Mouse (Mus musculus) heart, adult 8-10 months (tissue): ENCODE data around the gene Agbl2. TPM values are rescaled to one million over a fixed set of nuclear protein-coding genes. Genes with fewer than 3 reads are reported as not detected.
"Not testable (repeated sequence)": the region's sequence is repeated elsewhere in the genome, so short reads cannot be mapped to it uniquely, and the experiment has no call there.

Source experiments
- DNase-seq: peaks from one replicate; pipeline ENCODE4 v3.0.0; 2022; ENCODE audit warnings: low spot score
- total RNA-seq, 4 experiments: library from RNA; stranded (reverse); gene quantifications; 2 replicates each; pipeline ENCODE4 v1.2.4; 2022

Agbl2 gene
- total RNA-seq, 4 experiments from 2014 or later: 1.0 to 2.4 (median 1.6) TPM

DNA sequence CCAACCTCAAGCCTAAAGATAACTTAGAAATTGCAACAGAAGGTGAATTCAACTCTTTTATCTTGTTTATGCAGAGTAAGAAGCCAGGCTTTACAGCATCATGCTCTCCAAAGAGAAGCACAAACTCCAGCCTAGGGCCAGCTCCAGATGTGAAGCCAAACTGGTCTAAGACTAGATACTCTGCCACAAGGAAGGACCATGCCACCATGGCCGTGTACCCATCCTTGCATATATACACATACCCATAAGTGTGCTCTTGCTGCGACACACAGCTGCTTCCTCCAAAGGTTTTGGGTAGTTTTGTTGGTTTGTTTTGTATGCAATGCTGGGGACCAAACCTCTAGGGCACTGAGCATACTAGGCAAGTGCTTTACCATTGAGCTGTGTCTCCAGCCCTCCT is 32.7 kb downstream of the Agbl2 start:
- no peak for DNase-seq

DNA sequence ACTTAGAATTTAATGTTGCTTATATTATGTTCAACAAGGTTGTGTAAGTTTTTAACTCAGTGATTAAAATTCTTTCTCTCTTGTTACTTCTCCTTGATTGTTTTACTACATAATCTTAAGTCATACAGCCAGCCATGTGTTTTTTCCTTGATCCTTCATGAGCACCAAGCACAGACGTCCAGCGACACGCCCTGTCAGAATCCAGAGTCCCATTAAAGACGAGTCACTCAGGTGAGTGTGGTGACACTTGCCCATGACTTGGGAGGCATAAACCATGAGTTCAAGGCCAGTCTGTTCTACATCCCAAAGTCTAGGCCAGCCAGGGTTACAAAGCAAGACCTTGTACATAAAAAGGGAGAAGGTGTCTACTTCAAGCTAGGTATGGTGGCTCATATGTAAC is 33.6 kb downstream of the Agbl2 start:
- no peak for DNase-seq

GRCm38 (mm10) chr2:90818710-90819109 is 36.2 kb downstream of the Agbl2 start:
- DNase-seq: no peak

- no peak for DNase-seq
These were observed 38.4 kb downstream of the Agbl2 start for GRCm38 (mm10) chr2:90820894-90821293.

- no peak for DNase-seq
These were observed 40.5 kb downstream of the Agbl2 start for GRCm38 (mm10) chr2:90822978-90823377.

DNA sequence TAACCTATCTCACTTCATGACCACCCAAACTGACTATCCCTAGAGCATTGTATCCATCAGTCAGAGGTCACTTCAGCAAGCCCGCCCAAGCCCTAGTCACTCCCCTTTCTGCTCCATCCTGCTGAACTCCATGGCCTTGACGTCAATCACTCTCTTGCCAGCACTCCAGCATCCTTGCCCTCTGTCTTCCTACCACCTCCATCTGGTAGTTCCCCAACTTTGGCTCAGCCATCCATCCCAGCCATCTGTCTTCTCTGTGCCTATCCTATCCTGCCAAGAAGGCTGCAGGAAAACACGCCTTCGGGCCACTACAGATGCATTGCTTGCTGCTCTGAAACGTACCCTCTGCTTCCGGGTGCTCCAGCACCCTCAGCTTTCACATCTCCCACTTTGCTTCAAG is 41.3 kb downstream of the Agbl2 start:
- DNase-seq: no peak

DNA sequence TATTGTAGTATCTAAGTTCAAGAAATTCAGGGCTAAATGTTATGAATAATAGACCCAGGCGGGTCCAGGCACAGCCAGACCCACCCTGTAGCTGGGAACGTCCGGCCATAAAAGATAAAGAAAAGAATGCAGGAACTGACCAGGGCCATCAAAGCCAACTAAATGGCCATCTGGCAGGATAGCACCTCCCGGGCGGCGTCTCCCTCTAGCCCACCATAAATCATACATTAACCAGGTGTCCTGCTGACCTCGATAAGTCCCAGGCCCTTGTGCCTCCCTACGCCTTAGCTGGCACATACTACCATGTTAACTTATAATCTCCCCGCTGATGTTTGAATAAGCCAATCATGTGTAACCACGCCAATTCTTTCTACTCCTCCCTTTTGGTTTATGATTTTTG is 42.0 kb downstream of the Agbl2 start:
- not testable (repeated sequence) for DNase-seq

DNA sequence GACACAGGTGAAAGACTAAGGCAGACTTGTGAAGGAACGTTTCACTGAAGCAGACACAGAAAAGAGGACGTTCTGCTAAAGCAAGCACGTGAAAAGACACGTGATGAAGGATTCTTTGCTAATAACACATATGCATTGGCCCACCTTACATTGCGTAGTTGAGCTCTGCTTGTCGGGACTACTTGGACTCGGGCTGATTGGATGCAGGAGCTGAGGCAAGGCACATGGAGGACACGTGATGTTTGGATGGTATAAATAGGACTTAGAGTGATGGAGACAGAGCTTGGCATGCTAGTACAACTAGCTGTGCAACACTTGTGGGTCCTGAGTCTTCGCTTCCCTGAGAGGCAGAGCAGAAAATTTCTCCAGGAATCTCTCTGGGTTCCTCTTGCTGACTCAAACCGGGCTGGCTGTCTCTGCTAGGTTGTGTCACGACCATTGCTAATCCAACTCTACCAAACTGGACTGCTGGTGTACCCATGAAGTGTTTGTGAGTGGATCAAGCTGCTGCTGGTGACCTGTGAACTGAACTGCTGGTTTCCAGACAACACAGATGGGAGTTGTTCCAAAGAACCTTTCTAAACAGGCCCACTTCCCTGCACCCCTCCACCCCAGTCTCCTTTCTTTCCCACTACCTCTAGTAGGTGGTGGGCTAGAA is 43.1 kb downstream of the Agbl2 start:
- DNase-seq: no peak

DNA sequence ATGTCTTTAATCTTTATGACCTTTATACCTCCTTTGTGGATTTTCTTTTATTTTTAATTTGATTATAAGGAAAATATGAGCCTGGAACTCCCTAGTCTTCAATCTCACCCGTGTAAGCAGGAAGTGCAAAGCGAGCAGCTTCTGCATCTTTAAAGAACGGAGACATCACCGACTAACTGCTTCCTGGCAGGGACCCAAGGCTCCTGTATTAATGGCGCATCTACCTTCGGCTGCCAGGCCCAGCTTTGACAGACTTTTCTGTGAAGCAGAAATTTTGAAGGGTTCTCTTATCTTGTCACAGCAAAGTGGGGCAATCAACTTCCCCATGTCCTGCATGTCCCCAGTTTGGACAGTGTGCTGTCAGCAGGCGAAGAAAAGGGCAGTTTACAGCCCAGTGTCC is 46.2 kb downstream of the Agbl2 start:
- DNase-seq: no peak

- DNase-seq: no peak
These were observed 51.0 kb downstream of the Agbl2 start for GRCm38 (mm10) chr2:90833502-90833901.

DNA sequence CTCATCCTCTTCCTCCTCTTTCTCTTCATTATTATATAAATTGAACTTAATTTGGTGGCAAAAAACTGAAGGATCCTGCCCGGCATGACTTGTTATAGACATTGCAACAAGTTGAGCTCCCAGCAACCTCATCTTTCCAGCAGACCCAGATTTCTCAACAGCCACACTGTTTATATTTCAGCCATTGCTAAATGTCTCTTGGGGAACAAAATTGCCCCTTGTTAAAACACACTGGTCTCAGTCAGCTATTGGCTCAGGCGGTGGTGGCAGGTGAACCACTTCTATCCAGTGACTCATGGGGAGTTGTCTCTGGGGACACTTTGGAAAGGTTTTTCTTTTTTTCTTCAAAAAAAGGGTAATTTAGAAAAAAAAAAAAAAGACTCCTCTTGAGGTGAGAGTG is 56.1 kb downstream of the Agbl2 start:
- no peak for DNase-seq

DNA sequence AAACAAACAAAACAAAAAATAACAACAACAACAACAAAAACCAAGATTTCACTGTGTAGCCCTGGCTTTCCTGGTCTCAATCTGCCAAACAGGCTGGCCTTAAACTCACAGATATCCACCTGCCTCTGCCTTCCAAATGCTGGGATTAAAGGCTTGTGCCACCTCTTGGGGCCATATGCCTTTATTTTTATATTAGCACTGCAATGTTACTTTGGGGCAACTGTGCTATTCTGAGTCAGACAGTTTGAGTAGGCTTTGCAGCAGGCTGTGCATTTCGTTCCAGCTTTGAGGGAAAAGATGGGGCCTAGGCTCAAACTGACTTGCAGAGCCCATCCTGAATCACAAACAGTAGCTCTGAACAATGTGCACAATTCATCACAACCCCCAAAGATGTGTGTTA is 61.1 kb downstream of the Agbl2 start:
- DNase-seq: no peak

- no peak for DNase-seq
These were observed 61.7 kb downstream of the Agbl2 start for GRCm38 (mm10) chr2:90844262-90844661.

- no peak for DNase-seq
These were observed 62.7 kb downstream of the Agbl2 start for GRCm38 (mm10) chr2:90845234-90845633.

DNA sequence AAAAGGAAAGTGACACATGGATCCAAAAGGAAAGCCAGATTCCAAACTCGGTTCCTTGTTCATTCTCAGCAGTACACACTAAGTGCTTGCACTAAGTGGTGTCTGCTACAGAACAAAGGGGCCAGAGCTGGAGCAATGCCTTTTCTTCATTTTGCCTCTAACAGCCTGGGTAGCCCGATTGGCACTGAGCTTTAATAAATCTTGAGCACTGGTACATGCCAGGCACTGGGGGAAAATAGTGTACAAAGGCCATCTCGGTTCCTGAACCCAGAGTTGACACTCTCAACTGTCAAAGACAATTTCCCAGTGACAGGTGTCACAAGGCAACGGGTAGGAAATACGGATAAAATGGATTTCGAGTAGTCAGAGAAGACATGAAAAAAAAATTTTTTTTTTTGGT is 63.6 kb downstream of the Agbl2 start:
- no peak for DNase-seq

GRCm38 (mm10) chr2:90846597-90846954 is 64.0 kb downstream of the Agbl2 start:
- DNase-seq: no peak

DNA sequence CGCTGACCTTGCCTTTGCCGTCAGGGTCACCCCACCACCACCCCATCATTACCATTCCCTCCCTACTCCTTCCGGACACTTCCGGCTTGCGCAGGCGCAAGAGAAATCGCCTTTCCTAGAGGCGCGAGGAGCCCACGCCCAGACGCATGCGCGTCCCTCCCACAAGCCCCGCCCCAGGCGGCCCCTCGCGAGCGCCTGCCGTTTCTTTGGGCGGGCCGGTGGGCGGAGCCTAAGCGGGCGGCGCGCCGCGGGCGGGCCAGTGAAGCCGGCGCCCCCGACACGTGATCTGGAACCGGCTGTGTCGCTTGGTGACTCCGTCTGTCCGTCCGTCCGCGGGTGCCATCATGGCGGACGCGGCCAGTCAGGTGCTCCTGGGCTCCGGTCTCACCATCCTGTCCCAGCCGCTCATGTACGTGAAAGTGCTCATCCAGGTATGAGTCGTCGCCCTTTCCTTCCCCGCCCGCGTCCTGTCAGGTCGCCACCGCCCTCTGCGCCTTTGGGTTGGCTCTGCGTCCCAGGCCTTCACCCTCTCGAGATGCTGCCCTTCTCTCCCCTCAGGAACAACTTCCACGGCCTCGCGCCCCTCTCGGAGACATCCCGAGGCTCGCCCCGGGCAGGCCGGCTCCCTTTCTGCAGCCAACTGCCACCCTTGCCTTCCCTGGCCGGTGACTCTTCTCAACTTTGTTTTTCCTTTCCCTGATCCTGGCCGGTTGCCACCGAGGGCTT is 64.6 kb downstream of the Agbl2 start, which contains the start of gene Mtch2:
Gene Mtch2 (plus strand): TSS at position 201 of the 726 bp plus-strand sequence.
- DNase-seq: peak; percentile 97

- DNase-seq: no peak
These were observed 65.1 kb downstream of the Agbl2 start for GRCm38 (mm10) chr2:90847681-90848050.

DNA sequence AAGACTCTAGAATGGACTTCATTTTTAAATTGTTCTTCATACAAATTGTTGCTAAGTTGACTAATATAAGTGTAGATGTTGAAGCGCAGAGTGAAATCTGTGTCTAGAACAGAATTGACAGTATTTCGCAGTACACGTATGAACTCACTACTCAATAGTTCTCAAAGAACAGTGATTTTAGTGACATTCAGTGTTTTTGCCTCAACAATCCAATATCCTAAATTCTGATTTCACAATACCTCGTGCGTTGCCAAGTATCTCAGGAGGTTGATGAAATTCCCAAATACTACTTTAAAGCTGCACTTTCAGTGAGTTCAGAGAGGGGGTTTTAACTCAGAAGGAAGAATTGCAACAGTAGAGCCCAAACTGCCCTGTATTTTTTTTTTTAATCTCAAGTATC is 65.8 kb downstream of the Agbl2 start:
- no peak for DNase-seq

GRCm38 (mm10) chr2:90850401-90850800 is 67.9 kb downstream of the Agbl2 start:
- DNase-seq: no peak

GRCm38 (mm10) chr2:90861486-90861885 is 79.0 kb downstream of the Agbl2 start:
- DNase-seq: no peak

DNA sequence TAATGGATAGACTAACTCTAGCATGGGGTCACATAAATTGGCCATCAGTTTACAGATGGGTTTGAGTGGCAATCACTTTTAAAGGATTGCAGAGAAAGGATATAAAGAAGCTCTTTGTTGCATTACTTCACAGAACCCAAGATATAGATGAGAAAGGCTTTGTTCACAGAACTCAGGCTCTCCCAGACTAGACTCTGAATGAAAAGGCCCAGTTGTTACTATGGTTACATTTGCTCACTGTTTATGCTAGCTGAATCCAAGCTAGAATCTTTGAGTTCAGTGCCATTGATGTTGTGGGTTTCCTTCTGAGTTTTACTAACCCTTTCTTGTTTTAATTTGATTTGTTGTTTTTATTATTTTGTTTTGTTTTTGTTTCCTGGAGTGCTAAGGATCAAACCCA is 81.7 kb downstream of the Agbl2 start:
- DNase-seq: no peak

- DNase-seq: peak; percentile 85
These were observed 84.0 kb downstream of the Agbl2 start for GRCm38 (mm10) chr2:90866524-90866923.
